Mouse (Mus musculus) myocyte (in vitro differentiated cells): ENCODE measurements around the gene Xcr1. TPM values are rescaled to one million over a fixed set of nuclear protein-coding genes. Genes with fewer than 3 reads are reported as not detected.

Experiments used
- H3K27me3 ChIP-seq: one replicate; pipeline ENCODE4 v1.6.1; 2011; ENCODE audit not compliant: control insufficient read depth, insufficient read depth, insufficient read length
- H3K36me3 ChIP-seq: one replicate; pipeline ENCODE4 v1.6.1; 2011; ENCODE audit not compliant: control insufficient read depth, insufficient read depth
- H3K4me2 ChIP-seq: one replicate; pipeline ENCODE4 v1.6.1; 2011; ENCODE audit warnings: low read depth, control low read depth
- H3K4me3 ChIP-seq: one replicate; pipeline ENCODE4 v1.5.1; 2011; ENCODE audit warnings: mild to moderate bottlenecking, control low read depth, moderate library complexity
- H3K79me2 ChIP-seq: one replicate; pipeline ENCODE4 v1.6.1; 2011; ENCODE audit not compliant: control insufficient read depth, insufficient read depth
- H3ac ChIP-seq: one replicate; pipeline ENCODE4 v1.6.1; 2011; ENCODE audit not compliant: control insufficient read depth, insufficient read length
- E2F4 ChIP-seq: IDR thresholded peaks from one replicate; pipeline ENCODE4 v1.6.1; 2011; ENCODE audit warnings: mild to moderate bottlenecking, control low read depth, moderate library complexity; ENCODE audit not compliant: insufficient read depth
- MYOG ChIP-seq, 3 experiments: IDR thresholded peaks; one replicate each; pipeline ENCODE4 v1.6.1; 2011; ENCODE audit warnings: control low read depth in 2 of 3, low read depth in 2 of 3, mild to moderate bottlenecking in 2 of 3; ENCODE audit not compliant: insufficient read length in 2 of 3, control insufficient read depth in 1 of 3, insufficient read depth in 1 of 3
- SRF ChIP-seq: IDR thresholded peaks from one replicate; pipeline ENCODE4 v1.6.1; 2011; ENCODE audit warnings: low read depth; ENCODE audit not compliant: control insufficient read depth, insufficient read length
- TCF3 ChIP-seq: IDR thresholded peaks from one replicate; pipeline ENCODE4 v1.6.1; 2011; ENCODE audit warnings: low read depth, control low read depth; ENCODE audit not compliant: insufficient read length
- polyA plus RNA-seq: library from polyadenylated mRNA; unstranded; fragments of >200 nt; fragmentation: generic; extraction: Trizol; gene quantifications from one replicate; pipeline ENCODE4 v1.2.1, GENCODE M21; 2012; ENCODE audit warnings: missing spikeins

Gene Xcr1
- polyA plus RNA-seq, 1 experiment, result 0.04 TPM

DNA sequence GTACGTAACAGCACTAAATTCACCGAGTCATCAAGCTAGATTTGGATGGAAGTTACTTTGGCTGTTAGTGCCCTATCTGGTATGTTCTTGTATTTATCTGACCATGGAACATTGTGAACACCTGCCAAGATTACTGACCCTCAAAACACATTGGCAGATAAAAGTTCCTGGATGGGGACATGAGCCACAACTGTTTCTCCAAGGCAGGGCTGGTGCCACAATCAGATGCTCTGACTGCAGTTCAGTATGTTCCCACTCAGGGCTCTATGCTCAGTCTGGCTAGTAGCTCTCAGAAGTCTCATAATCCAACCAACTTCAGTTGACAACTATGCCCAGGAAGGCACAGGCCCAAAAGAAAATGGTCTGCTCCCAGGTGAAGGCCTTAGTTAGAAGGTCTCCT lies 59.4 kb downstream of the Xcr1 start:
- Histone ChIP-seq H3K4me2 (no peak overlapping the region), H3K79me2 (no peaks in the 10 kb centered on the region), H3ac (no peak overlapping the region), H3K4me3 (no peak overlapping the region), H3K36me3 (peaks cover 19% of the 10 kb centered on the region), H3K27me3 (no peaks in the 10 kb centered on the region)
- no peak for TF ChIP-seq E2F4
- TF ChIP-seq SRF, result no peak
- no peak for TF ChIP-seq MYOG (IDR thresholded peaks at IDR 0.05; ENCODE audit: control insufficient read depth in 1 of 3, insufficient read depth in 1 of 3, insufficient read length in 2 of 3, low read depth in 2 of 3)
- TF ChIP-seq TCF3, result no peak

Other genes with a start within 250 kb of the Xcr1 start
- 0.02 TPM for gene Slc6a20b, start 229.5 kb downstream of the Xcr1 start, polyA plus RNA-seq
- 0.06 TPM for gene Ccr9, start 183.6 kb downstream of the Xcr1 start, polyA plus RNA-seq
- gene Slc6a20a, start 183.1 kb downstream of the Xcr1 start, polyA plus RNA-seq, result 0.01 TPM
- gene Lztfl1, start 144.3 kb downstream of the Xcr1 start, polyA plus RNA-seq, result 7.4 TPM
- 0.52 TPM for gene Cxcr6, start 55.6 kb downstream of the Xcr1 start, polyA plus RNA-seq
- gene Fyco1, start 10.1 kb downstream of the Xcr1 start, polyA plus RNA-seq, result 8.7 TPM
- gene Ccr1, start 106.7 kb upstream of the Xcr1 start, polyA plus RNA-seq, result not detected
- gene Ccr1l1, start 116.4 kb upstream of the Xcr1 start, polyA plus RNA-seq, result not detected
- not detected for gene Ccr3, start 159.9 kb upstream of the Xcr1 start, polyA plus RNA-seq
- not detected for gene Ccr2, start 239.9 kb upstream of the Xcr1 start, polyA plus RNA-seq